Mouse (Mus musculus) kidney, postnatal 4 days (tissue): ENCODE results near the gene Gm13539.
"Not testable (repeated sequence)": the region's sequence is repeated elsewhere in the genome, so short reads cannot be mapped to it uniquely, and the experiment has no call there.

ENCODE experiments used
- DNase-seq, 2 experiments: peaks; one replicate each; pipeline ENCODE4 v3.0.0; 2021; ENCODE audit warnings: mixed read lengths in 2 of 2

Gene Gm13539

GRCm38 (mm10) chr2:25781957-25782356 lies at the start of gene Gm13539:
Gm13539 (plus strand) TSS chr2:25782257.
- no peak for DNase-seq

GRCm38 (mm10) chr2:25733199-25733930 lies 48.7 kb upstream of the Gm13539 start:
- no peak for DNase-seq

- not testable (repeated sequence) for DNase-seq
Observed at GRCm38 (mm10) chr2:25736709-25737108, 45.3 kb upstream of the Gm13539 start, which contains the start of gene Obp2b. Obp2b (plus strand) TSS chr2:25737009.

- no peak for DNase-seq
Observed at GRCm38 (mm10) chr2:25741671-25742070, 40.4 kb upstream of the Gm13539 start.

GRCm38 (mm10) chr2:25754201-25754600 lies 27.9 kb upstream of the Gm13539 start:
- no peak for DNase-seq

- no peak for DNase-seq
Observed at GRCm38 (mm10) chr2:25758064-25758625, 23.9 kb upstream of the Gm13539 start.

- no peak for DNase-seq
Observed at GRCm38 (mm10) chr2:25765269-25765668, 16.8 kb upstream of the Gm13539 start, which contains the start of gene Lcn3. Lcn3 (plus strand) TSS chr2:25765569.

GRCm38 (mm10) chr2:25767764-25768163 lies 14.3 kb upstream of the Gm13539 start:
- no peak for DNase-seq

GRCm38 (mm10) chr2:25773507-25773906 lies 8.6 kb upstream of the Gm13539 start:
- no peak for DNase-seq

- no peak for DNase-seq
Observed at GRCm38 (mm10) chr2:25774640-25775039, 7.4 kb upstream of the Gm13539 start.

- no peak for DNase-seq
Observed at GRCm38 (mm10) chr2:25775991-25776390, 6.1 kb upstream of the Gm13539 start.

- no peak for DNase-seq
Observed at GRCm38 (mm10) chr2:25776717-25777116, 5.3 kb upstream of the Gm13539 start, which contains the start of gene Lcn11. Lcn11 (plus strand) TSS chr2:25777017.

- DNase-seq = no peak
Observed at GRCm38 (mm10) chr2:25779076-25779475, 3.0 kb upstream of the Gm13539 start.

- no peak for DNase-seq
Observed at GRCm38 (mm10) chr2:25780921-25781320, 1.1 kb upstream of the Gm13539 start.

- no peak for DNase-seq
Observed at GRCm38 (mm10) chr2:25785573-25786322, 3.7 kb downstream of the Gm13539 start.

GRCm38 (mm10) chr2:25789092-25789491 lies 7.0 kb downstream of the Gm13539 start:
- DNase-seq = no peak

GRCm38 (mm10) chr2:25797635-25798034 lies 15.6 kb downstream of the Gm13539 start:
- DNase-seq = peak; percentile 28 to 38

GRCm38 (mm10) chr2:25798065-25798464 lies 16.0 kb downstream of the Gm13539 start:
- peak; percentile 11 to 18 for DNase-seq

GRCm38 (mm10) chr2:25811711-25812110 lies 29.7 kb downstream of the Gm13539 start:
- DNase-seq = no peak

GRCm38 (mm10) chr2:25813364-25813763 lies 31.3 kb downstream of the Gm13539 start:
- DNase-seq = no peak

- not testable (repeated sequence) for DNase-seq
Observed at GRCm38 (mm10) chr2:25815748-25816147, 33.7 kb downstream of the Gm13539 start, which contains the start of gene Glt6d1. Glt6d1 (minus strand) TSS chr2:25815848.

GRCm38 (mm10) chr2:25822806-25823205 lies 40.7 kb downstream of the Gm13539 start, which contains the start of gene Lcn9:
Lcn9 (plus strand) TSS chr2:25823153.
- DNase-seq = peak; percentile 22 to 32

GRCm38 (mm10) chr2:25824751-25825150 lies 42.7 kb downstream of the Gm13539 start:
- DNase-seq = no peak
